Mouse (Mus musculus) bone marrow macrophage, adult 2 months (primary cell): Measurements from ENCODE around the gene Nhsl2. TPM values are rescaled to one million over a fixed set of nuclear protein-coding genes. Genes with fewer than 3 reads are reported as not detected.

Source experiments
- H3K27ac ChIP-seq: 2 replicates; pipeline ENCODE4 v1.5.1; 2012; ENCODE audit warnings: low read depth, low read length; ENCODE audit not compliant: insufficient read depth
- H3K4me1 ChIP-seq: 2 replicates; pipeline ENCODE4 v1.6.1; 2012; ENCODE audit warnings: low read length; ENCODE audit not compliant: control insufficient read depth, insufficient read depth
- H3K4me3 ChIP-seq: 2 replicates; pipeline ENCODE4 v1.5.1; 2012; ENCODE audit warnings: mild to moderate bottlenecking, low read length, moderate library complexity; ENCODE audit not compliant: insufficient read depth
- CTCF ChIP-seq: IDR thresholded peaks from 2 replicates; pipeline ENCODE4 v1.5.1; 2012; ENCODE audit warnings: low read depth, mild to moderate bottlenecking, low read length, moderate library complexity
- POLR2A ChIP-seq: IDR thresholded peaks from 2 replicates; pipeline ENCODE4 v1.6.1; 2012; ENCODE audit warnings: mild to moderate bottlenecking, low read depth, low read length, borderline replicate concordance
- polyA plus RNA-seq: library from polyadenylated mRNA; stranded (reverse); fragments of >200 nt; gene quantifications from 2 replicates; pipeline ENCODE4 v1.2.4, GENCODE M21; 2012; ENCODE audit not compliant: missing spikeins, insufficient read depth, insufficient read length

The Nhsl2 gene
- polyA plus RNA-seq, 1 experiment: 3.5 TPM

DNA sequence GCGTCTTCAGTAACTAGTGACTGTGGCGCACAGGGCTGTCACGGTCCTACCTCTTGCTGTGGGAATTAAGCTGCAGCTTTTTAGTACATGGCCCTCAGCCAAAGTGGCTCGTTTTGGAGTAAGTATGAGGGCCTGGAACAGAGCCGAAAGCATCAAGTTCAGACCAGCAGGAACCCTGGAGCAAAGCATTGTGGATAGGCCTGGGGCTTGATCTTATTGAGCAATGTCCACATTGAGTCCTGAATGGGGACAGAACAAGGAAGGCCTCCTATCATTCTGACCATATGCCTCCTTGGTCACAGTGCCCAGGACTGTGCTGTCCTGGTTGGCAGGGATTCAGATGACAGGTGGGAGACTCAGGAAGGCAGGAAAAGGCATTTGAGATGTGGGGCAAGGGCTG, 211.1 kb downstream of the Nhsl2 start:
- no peak overlapping the region for H3K27ac ChIP-seq
- no peak for TF ChIP-seq POLR2A
- TF ChIP-seq CTCF: no peak
- no peak overlapping the region for H3K4me3 ChIP-seq
- peaks cover 18% of the 10 kb centered on the region for H3K4me1 ChIP-seq

DNA sequence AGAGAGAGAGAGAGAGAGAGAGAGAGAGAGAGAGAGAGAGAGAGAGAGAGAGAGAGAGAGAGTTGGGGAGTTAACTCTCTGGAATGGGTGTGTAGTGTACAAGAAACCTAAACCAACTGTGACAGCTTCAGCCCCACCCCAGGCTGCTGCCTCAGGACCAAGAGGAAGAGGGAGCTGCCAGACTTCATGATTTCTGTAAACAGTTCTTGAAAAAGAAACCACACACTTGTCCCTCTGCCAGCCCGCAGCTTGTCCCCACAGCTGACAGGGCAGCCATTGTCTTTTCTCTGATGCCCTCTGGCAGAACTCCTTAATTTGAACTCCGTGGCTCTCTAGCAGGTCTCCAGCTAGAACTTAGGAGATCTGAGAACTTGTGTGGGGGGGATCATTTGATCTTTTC, 211.7 kb downstream of the Nhsl2 start:
- Histone ChIP-seq H3K4me3 (no peak overlapping the region), H3K4me1 (peaks cover 18% of the 10 kb centered on the region), H3K27ac (no peak overlapping the region)
- TF ChIP-seq POLR2A (no peak), CTCF (no peak)

DNA sequence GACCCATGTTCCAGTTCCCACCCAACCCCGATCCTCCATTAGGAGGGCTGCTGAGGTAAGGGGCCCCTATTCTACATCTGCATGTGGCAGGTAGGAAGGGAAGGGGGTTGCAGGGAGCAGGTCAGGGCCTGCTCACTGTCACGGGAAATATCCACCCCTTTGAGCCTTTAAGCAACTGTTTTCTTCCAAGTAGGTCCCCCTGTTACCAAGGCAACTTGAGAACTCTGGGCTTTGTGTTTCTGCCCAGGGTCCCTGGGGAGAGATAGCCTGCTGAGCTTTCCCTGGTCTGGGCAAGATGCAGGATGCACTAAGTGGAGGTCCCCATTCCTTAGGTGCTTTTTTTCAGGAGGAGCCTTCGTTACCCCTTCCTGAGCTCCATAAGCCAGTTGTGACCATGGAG, 214.9 kb downstream of the Nhsl2 start:
- Histone ChIP-seq H3K4me3 (no peak overlapping the region), H3K27ac (no peak overlapping the region), H3K4me1 (peaks cover 22% of the 10 kb centered on the region)
- no peak for TF ChIP-seq POLR2A
- TF ChIP-seq CTCF: no peak

DNA sequence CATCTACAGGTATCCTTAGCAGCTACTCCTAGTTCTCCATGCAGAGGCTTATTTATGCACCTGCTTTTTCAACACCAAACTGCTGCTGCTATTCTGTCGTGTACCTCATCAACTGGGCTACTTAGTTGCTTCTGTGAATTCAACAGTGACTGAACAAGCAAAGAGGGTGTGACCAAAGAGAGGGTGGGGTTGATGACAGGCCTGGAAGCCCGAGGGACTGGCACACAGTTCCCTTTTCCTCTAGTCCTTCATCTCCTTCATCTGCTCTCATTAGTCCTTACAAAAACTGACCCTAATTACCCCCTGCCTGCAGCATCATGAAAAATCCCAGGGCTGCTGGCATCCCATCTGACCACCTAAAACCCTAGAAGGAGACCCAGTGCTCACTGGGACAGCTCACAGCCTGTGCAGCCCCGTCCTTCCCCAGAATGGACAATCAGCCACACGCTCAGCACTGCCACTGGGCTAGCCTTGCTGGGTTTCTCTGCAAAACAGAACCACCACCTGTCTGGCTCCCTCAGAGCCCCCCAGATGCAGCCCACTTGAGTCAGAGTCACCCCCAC, 216.1 kb downstream of the Nhsl2 start:
- Histone ChIP-seq H3K4me1 (peaks cover 20% of the 10 kb centered on the region), H3K27ac (peak overlapping the region; percentile 8; the same call in 1 of the 2 replicates), H3K4me3 (peak overlapping the region; percentile 28)
- TF ChIP-seq CTCF: no peak
- no peak for TF ChIP-seq POLR2A

DNA sequence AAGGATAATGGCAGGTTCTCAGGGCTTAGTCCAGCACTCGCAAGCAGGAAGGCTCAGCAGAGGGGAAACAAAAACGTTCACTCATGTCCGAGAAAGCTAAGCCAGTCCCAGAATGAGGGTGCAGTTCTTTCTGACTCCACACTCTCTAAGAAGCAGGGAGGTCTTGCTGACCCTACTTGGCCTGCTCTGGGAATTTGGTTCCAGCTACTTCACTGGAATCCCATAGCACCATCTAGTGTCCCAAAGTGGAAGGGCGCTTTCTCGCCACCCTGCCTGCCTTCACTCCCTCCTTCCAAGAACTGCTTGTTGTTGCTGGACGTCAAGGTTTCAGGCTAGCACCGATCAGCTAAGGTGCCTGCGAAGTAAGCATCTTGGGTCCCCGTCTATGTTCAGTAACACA, 216.9 kb downstream of the Nhsl2 start:
- Histone ChIP-seq H3K4me3 (no peak overlapping the region), H3K4me1 (peaks cover 17% of the 10 kb centered on the region), H3K27ac (no peak overlapping the region)
- TF ChIP-seq POLR2A: no peak
- TF ChIP-seq CTCF: peak; percentile 40; the same call in 1 of the 2 replicates

DNA sequence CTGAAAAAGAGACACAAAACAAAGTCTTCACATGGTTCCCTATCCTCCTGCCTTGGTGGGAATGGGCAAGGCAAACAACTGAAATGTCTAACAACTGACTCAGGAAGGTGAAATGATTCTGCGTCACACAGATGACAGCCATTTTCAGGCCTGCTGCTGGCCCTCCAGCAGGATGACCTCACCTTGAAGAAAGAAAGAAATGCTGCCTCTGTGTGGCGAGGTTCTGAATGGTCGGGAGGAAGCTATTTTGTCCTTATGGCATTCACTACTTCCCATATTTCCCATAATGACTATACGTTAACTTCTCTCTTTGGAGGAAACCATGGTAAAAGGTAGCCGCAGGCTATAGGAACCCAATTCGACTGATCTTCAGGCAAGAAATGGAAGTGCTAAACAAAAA, 217.9 kb downstream of the Nhsl2 start:
- Histone ChIP-seq H3K27ac (no peak overlapping the region), H3K4me3 (no peak overlapping the region), H3K4me1 (peaks cover 22% of the 10 kb centered on the region)
- TF ChIP-seq POLR2A: no peak
- no peak; the same call in 1 of the 2 replicates for TF ChIP-seq CTCF

DNA sequence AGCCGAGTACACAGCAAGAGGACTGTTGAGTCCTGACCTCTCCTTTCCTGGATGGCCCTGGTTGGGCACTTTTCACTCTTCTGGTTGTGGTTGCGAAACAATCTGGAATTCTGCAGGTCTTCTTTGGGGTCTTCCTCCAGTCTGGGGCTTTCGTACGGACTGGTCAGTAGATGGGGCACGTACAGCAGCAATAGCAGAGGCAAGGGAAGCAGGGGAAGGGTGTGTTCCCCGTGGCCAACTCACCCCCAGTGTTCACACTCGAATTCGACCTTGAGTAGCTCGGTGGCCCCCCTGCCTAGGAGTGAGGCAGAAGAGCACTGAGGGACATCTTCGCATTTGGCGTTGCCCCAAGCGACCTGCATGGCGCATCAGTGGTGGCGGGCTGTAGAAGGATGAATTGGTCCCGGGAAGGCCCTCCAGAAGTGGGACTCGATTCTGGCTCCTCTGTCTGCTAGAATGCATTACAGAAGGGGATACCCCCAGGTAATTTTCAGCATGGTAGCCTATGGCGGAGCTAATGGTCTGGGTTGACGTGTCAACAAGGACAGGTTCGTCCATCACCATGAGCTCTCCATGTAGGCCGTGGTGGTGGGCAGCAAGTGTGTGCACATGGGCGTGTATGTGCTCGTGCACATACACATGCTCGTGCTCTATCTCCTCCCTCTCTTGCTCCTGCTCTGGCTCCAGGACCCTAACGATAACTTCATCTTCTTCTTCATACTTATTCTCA, 219.8 kb downstream of the Nhsl2 start:
- Histone ChIP-seq H3K27ac (no peak overlapping the region), H3K4me1 (peaks cover 21% of the 10 kb centered on the region), H3K4me3 (no peak overlapping the region)
- no peak for TF ChIP-seq POLR2A

DNA sequence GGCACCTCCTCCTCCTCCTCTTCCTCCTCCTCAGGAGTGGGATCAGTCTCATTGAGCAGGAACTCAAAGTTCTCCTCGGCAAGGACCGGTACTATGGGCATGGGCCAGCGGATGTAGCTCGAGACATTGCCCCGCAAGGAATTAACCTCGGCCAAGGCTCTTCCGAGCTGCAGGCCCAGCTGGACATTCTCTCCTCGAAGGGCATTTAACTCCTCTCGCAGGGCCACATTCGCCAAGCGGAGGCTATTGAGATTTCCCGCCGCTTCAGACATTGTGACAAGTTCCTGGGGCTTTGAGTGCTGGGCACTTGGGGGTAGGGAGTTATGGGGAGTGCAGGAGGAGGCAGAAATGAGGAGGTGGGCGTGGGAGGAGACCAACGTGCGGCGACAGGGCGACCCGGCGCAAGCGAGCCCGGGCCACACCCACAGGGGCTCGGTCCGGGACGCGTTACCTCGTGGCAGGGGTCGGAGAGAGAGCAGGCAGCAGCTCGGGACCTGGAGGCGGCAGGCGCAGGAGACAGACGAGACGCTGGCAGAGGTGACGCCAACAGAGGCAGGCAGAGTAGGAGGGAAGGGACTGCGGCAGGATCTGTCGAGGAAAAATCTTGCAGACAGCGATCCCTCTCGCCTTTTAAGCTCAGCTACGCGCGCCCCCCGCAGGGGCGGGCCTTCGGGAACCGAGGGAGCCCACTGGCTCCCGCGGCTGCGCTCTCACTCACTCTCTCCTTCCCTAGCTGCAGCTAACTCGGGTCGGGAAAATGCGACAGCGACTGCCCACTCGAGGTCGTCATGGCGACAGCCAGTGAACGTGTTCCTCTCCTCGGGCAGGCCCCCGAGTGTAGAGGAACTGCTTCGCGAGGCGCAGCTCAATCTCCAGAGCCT, 221.6 kb downstream of the Nhsl2 start, which contains the start of gene Rtl5:
Rtl5 (minus strand) TSS at position 714 of the 881 bp plus-strand sequence.
- Histone ChIP-seq H3K27ac (no peak within 1 kb of the TSS), H3K4me3 (peak within 1 kb of the TSS; percentile 77), H3K4me1 (peaks cover 28% of the 10 kb centered on the region)
- no peak for TF ChIP-seq POLR2A
- no peak for TF ChIP-seq CTCF

DNA sequence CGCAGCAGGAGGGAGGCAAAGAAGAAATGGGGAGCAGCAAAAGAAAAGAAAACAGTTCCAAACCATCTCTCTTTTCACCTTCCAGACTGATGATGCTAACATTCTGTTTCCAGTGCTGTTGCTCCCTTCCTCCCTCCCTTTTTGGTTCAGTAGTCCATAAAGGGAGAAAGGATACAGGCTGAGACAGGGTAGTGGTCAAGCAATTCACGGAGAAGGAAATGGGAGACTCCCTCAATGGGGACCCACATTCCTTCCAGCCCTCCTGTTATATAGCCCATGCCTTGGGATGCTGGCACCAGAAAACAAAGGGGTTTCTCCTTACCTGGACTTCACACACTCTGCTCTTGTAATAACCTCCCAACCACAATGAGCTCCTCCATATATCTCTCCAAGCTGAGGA, 222.3 kb downstream of the Nhsl2 start:
- no peak overlapping the region for H3K27ac ChIP-seq
- H3K4me1 ChIP-seq: peaks cover 28% of the 10 kb centered on the region
- H3K4me3 ChIP-seq: peak overlapping the region; percentile 77
- TF ChIP-seq CTCF: no peak
- no peak for TF ChIP-seq POLR2A
